Mouse (Mus musculus): ENCODE data around the gene Celf5.

Gene Celf5

GRCm38 (mm10) chr10:81452237-81452946 is 30.1 kb downstream of the Celf5 start:
- peak; percentile 43 for DNase-seq (ENCODE audit: low read depth, low spot score)

- DNase-seq (ENCODE audit: low read depth, low spot score), result no peak
Observed at GRCm38 (mm10) chr10:81451365-81451745, 31.2 kb downstream of the Celf5 start.

- DNase-seq (ENCODE audit: low read depth, low spot score), result no peak
Observed at GRCm38 (mm10) chr10:81450641-81451364, 31.7 kb downstream of the Celf5 start.

- peak; percentile 89 for DNase-seq (ENCODE audit: low read depth, low spot score)
Observed at GRCm38 (mm10) chr10:81450140-81450539, 32.4 kb downstream of the Celf5 start.

GRCm38 (mm10) chr10:81445516-81445915 is 37.0 kb downstream of the Celf5 start:
- peak; percentile 32 for DNase-seq (ENCODE audit: low read depth, low spot score)

- peak; percentile 40 for DNase-seq (ENCODE audit: low read depth, low spot score)
Observed at GRCm38 (mm10) chr10:81441019-81441418, 41.5 kb downstream of the Celf5 start.

GRCm38 (mm10) chr10:81435436-81435835 is 47.1 kb downstream of the Celf5 start:
- DNase-seq (ENCODE audit: low read depth, low spot score), result no peak

GRCm38 (mm10) chr10:81434361-81435263 is 47.9 kb downstream of the Celf5 start:
- no peak for DNase-seq (ENCODE audit: low read depth, low spot score)

GRCm38 (mm10) chr10:81433541-81434289 is 48.8 kb downstream of the Celf5 start:
- no peak for DNase-seq (ENCODE audit: low read depth, low spot score)

GRCm38 (mm10) chr10:81432868-81433262 is 49.6 kb downstream of the Celf5 start:
- peak; percentile 83 for DNase-seq (ENCODE audit: low read depth, low spot score)

GRCm38 (mm10) chr10:81432169-81432867 is 50.2 kb downstream of the Celf5 start:
- no peak for DNase-seq (ENCODE audit: low read depth, low spot score)

GRCm38 (mm10) chr10:81431526-81432168 is 50.9 kb downstream of the Celf5 start:
- peak; percentile 63 for DNase-seq (ENCODE audit: low read depth, low spot score)

GRCm38 (mm10) chr10:81430831-81431525 is 51.5 kb downstream of the Celf5 start:
- DNase-seq (ENCODE audit: low read depth, low spot score), result no peak

GRCm38 (mm10) chr10:81430141-81430830 is 52.2 kb downstream of the Celf5 start:
- peak; percentile 72 for DNase-seq (ENCODE audit: low read depth, low spot score)

- DNase-seq (ENCODE audit: low read depth, low spot score), result peak; percentile 92
Observed at GRCm38 (mm10) chr10:81429605-81430061, 52.9 kb downstream of the Celf5 start.

- DNase-seq (ENCODE audit: low read depth, low spot score), result no peak
Observed at GRCm38 (mm10) chr10:81429092-81429491, 53.4 kb downstream of the Celf5 start.

- DNase-seq (ENCODE audit: low read depth, low spot score), result no peak
Observed at GRCm38 (mm10) chr10:81428507-81428870, 54.0 kb downstream of the Celf5 start.

GRCm38 (mm10) chr10:81427804-81428506 is 54.6 kb downstream of the Celf5 start:
- no peak for DNase-seq (ENCODE audit: low read depth, low spot score)

Data from 3T3-L1 (cell line).